Mouse (Mus musculus) NIH3T3 (cell line): Measurements from ENCODE around the gene Spg7.

Experiments
- DNase-seq: peaks from one replicate; pipeline ENCODE4 v3.0.0-alpha.2; 2012; ENCODE audit warnings: low read depth

Spg7 gene

DNA sequence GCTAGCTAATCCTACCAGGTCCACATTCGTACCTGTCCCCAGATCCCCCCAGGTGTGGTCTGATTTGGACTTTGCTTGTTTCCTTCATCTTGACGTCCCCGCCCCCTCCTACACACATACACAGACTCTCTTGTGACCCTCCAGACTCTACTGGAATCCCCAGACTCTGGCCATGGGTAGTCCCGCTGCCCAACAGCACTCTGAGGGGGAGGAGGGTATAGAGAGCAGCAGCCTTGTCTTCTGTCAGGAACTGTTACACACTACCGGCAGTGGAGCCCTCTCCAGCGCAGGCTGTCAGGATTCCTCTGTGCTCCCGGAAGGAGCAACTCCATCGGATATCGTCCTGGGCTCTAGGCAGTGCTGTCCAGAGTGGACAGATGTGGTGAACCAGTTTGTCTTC is 68.3 kb downstream of the Spg7 start:
- DNase-seq: no peak

DNA sequence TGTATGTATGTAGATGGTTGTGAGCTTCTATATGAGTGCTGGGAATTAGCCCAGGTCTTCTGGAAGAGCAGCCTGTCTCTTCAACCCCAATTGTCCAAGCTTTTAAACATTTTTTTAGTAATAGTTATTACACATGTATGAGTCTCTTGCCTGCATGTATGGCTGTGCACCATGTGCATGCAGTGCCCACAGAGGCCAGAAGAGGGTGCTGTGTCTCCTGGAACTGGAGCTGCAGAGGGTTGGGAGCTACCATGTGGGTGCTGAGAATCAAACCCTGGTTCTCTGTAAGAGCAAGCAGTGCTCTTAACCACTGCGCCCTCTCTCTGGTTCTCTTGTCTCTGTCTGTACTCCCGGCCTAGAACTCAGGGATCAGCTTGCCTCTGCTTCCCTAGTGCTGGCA is 70.2 kb downstream of the Spg7 start:
- no peak for DNase-seq

DNA sequence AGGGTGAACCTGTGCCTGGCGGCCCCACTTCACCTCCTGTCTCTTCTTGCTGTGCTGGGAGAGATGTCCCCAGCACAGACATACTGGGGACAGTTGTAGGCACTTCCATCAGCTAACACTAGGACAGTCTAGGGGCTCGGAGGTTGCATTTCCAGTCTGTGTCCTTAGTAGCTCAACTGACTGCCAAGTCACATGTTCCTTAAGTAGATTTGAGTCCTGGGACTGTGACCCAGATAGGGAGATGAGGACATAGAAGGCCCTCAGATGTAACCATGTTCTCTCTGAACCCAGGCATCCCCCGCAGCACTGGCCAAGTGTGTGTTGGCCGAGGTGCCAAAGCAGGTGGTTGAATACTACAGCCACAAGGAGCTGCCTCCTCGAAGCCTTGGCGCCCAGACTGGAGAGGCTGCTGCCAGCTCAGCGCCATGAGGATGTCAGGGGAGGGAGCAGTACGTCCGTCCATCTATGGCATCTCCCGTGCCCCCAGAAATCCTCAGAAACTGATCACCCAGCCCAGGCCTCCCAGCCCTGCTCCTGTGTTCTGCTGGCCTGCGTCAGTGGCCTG is 71.5 kb downstream of the Spg7 start:
- no peak for DNase-seq

DNA sequence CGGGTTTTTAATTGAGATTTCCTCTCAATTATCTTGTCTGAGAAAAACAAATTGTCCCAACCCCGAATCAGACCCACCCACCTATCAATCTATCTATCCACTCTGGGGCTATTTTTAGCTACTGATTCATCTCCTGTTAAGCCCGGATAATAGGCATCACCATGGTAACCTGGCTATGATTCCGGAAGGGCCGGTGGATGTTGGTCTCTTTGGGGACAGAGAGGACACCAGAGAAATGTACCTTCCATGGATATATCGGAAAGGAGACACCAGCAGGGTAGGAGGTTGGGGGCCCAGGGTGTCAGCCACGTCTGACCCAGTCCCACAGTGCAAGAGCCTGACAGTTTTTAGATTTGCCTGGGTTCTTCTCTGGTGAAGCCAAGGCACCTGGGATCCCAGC is 72.7 kb downstream of the Spg7 start:
- DNase-seq: peak; percentile 70

DNA sequence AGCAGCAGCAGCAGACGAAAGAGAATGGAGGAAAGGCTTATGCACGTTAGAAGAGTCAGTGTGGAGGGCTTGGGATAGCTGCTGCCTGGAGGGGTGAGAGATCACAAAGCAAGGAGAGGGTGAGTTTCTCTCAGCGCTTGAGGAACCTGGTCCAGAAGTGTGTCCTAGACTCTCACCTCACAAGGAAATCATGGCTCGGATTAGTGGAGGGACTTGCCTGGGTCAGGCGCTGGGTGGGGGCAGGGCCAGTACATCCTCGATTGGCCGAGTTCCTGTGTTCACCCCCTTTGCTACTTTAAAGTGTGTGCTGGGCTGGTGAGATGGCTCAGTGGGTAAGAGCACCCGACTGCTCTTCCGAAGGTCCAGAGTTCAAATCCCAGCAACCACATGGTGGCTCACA is 73.1 kb downstream of the Spg7 start:
- DNase-seq: no peak

DNA sequence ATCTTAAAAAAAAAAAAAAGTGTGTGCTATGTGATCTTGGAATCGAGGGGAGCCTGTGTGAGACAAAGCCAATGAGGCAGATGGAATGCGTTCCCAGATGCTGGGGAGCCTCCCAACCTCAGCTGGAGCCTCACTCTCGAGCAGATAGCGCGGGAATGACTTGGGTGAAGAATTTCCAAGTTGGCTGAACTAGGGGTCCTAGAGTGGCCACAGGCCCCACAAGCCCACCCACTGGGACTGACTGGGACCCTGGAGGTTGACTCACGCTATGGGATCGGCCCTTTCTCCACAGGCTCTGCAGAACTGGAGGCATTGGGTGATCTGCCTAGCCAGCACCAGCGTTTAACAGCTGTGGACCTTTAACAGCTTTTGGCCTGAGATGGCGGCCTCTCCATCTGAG is 73.5 kb downstream of the Spg7 start:
- DNase-seq: no peak

DNA sequence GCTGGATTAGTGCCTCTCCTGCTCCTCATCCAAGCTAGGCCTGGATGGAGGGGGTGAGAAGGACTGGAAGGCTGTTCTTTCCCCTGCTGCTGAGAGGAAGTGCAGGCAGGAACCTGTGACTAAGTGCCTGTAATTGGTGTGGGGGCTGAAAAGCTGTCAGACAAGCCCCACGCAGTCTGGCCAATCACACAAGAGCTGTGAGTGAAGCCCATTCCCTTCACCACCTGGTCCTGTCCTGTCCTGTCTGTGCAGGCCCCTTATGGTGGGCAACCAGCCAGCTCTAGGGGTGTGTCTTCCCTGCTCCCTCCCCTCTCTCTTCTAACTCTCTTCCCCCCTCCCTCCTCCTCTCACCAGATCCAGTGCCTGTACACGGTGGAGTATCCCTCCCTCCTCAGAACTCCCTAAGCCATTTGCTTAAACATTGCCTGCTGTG is 74.9 kb downstream of the Spg7 start:
- peak; percentile 96 for DNase-seq

DNA sequence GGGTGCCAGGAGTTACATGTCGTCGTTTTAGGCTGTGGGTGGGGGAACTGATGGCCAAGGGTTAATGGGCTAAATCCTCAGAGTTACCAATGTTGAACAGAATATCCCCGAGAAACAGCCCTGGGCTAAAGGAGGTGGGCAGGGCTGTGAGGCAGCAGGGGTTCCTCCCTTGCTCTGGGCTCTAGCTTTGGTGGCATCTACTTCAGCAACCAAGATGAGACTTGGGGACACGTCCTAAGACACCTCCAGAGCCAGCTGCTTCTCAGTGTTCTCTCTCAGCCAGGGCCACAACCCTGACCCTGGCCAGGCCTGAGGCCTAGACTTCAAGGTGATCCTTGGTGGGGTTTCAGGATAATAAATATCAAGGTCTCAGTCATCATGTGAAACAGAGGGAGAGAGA is 76.0 kb downstream of the Spg7 start:
- no peak for DNase-seq

DNA sequence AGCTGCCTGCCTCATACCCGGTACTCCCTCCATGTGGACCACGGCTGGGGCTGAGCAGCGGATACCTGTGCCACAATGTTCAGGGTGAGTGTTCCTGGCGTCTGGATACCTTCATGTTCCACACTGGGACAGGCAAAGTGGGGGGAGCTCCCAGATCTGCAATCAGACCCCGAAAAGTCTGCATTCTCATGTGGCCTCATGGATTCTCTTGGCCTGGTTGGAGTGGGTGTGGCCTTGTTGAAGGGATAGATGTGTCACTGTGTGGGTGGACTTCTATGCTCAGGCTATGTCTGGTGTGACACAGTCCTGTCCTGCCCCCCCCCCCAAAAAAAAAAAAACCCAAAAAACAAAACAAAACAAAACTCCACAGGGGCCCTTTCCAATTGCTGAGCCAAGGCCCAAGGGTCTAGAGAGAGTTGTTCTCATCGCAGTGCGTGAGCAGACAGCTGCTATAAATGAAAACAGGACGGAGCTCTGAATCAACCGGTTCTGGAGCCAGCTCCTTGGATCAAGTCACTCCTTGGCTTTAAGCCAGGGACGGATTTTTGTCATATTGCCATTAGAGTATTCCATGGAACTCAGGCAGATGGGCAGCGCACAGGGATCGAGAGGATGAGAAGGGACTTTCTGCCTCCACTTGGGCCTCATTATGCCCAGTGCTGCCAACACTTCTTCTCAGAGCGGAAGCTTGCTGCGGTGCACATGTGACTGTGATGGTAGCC is 79.2 kb downstream of the Spg7 start:
- DNase-seq: peak; percentile 99

DNA sequence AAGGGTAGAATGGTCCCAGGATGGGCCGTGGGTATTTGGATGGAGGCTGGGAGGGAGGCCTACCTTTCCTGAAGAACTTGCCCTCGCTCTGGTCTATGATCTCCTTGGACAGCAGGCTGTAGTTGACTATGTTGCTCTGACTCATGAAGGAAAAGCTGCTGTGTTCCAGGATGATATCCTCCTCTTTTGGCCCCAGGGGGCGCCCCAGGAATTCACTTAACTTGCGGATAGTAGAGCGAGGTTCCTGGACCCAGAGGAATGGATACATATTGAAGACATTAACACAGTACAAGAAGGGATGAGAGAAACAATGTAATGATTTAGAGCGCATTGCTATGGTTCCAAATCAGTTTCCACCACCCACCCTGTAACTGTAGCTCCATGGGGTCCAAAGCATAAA is 82.5 kb downstream of the Spg7 start:
- DNase-seq: peak; percentile 94

DNA sequence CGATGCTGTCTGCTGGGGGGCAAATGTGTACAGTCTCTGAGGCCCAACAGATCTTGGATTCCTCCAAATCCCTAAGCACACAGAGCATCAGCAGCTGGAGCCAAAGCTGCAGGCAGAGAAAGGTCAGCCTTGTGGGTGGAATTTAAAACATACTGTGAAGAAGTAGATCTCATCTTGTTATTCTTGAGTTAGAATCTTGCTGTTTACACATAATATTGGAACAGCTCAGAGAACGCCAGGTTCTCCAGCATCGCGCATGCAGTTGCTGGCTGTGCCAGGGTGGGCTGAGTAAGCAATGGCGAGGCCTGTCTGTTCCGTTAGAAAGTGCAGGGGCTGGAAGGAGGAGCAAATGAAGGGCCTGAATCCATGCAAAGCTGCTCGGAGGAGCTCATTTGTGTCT is 83.6 kb downstream of the Spg7 start:
- DNase-seq: peak; percentile 83
